Mouse (Mus musculus) ES-Bruce4 (cell line): ENCODE results near the gene Specc1. TPM values are rescaled to one million over a fixed set of nuclear protein-coding genes. Genes with fewer than 3 reads are reported as not detected.

Source experiments
- H3K27ac ChIP-seq: 2 replicates; pipeline ENCODE4 v1.5.1; 2012; ENCODE audit warnings: low read length, inconsistent platforms; ENCODE audit not compliant: insufficient read depth
- H3K27me3 ChIP-seq: 2 replicates; pipeline ENCODE4 v1.6.1; 2012; ENCODE audit warnings: mild to moderate bottlenecking, low read length, inconsistent platforms; ENCODE audit not compliant: control insufficient read depth, poor library complexity, insufficient read depth, severe bottlenecking
- H3K36me3 ChIP-seq: 2 replicates; pipeline ENCODE4 v1.6.1; 2012; ENCODE audit warnings: inconsistent platforms, mild to moderate bottlenecking, low read length, moderate library complexity; ENCODE audit not compliant: control insufficient read depth, poor library complexity, insufficient read depth, severe bottlenecking
- H3K4me1 ChIP-seq: one replicate; pipeline ENCODE4 v1.8.1; 2011; ENCODE audit warnings: low read length; ENCODE audit not compliant: control insufficient read depth, insufficient read depth
- H3K4me3 ChIP-seq: 2 replicates; pipeline ENCODE4 v1.5.1; 2011; ENCODE audit warnings: low read depth, mild to moderate bottlenecking, low read length
- H3K9ac ChIP-seq: 2 replicates; pipeline ENCODE4 v1.6.1; 2012; ENCODE audit warnings: low read depth, mild to moderate bottlenecking, inconsistent platforms; ENCODE audit not compliant: poor library complexity, severe bottlenecking
- H3K9me3 ChIP-seq: replicated peaks from 2 replicates; pipeline ENCODE4 v1.6.1; 2012; ENCODE audit warnings: mild to moderate bottlenecking, low read length, inconsistent platforms; ENCODE audit not compliant: control insufficient read depth, poor library complexity, insufficient read depth, severe bottlenecking
- CTCF ChIP-seq: IDR thresholded peaks from one replicate; pipeline ENCODE4 v1.8.1; 2011; ENCODE audit warnings: low read depth, low read length
- EP300 ChIP-seq: IDR thresholded peaks from 2 replicates; pipeline ENCODE4 v1.6.1; 2011; ENCODE audit warnings: low read depth, low read length; ENCODE audit not compliant: insufficient read depth
- POLR2A ChIP-seq: IDR thresholded peaks from one replicate; pipeline ENCODE4 v1.8.1; 2011; ENCODE audit warnings: low read length; ENCODE audit not compliant: insufficient read depth
- polyA plus RNA-seq: library from polyadenylated mRNA; stranded (reverse); fragments of >200 nt; gene quantifications from 2 replicates; pipeline ENCODE4 v1.2.4, GENCODE M21; 2011; ENCODE audit warnings: low read depth; ENCODE audit not compliant: missing spikeins, insufficient read depth, insufficient read length

The Specc1 gene
- polyA plus RNA-seq, 1 experiment = 32.1 TPM

DNA sequence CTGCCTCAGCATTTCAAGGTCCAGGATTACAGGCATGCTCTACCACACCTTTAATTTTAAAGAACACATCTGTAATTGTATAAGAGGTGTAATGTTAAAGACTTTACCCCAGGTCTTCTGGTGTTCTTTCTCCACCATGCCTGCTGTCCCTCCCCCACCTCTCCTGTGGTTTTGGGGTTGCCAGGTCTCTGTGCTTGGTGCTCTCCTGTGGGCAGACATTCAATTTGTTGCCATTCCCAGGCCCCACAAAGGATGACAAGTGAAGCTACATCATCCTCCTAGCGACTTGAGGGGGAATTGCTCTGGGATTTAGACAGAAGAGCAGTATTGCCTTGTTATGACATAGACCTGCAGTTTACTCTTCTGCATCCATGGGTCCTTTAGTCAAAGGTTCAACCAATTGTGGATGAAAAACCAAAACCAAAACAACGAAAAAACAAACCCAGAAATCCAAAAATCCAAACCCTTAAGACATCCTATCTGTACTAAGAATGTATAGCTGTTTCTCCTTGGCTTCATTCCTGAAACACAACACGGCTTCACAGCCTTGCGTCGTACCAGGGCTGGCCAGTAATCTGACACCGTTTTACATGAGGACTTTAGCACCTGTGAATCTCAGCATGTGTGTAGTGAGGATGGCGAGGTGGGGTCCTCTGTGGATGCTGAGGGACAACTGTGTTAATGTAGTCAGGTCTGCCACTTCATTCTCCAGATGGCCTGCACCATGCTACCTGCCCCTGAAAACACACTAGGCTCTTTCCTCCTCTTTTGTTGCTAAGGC is 15.1 kb downstream of the Specc1 start:
- TF ChIP-seq POLR2A (no peak), EP300 (no peak), CTCF (no peak)
- no peak overlapping the region for H3K27ac ChIP-seq
- no peaks in the 10 kb centered on the region for H3K27me3 ChIP-seq
- H3K4me3 ChIP-seq = no peak overlapping the region
- H3K36me3 ChIP-seq = no peaks in the 10 kb centered on the region
- no peak overlapping the region for H3K9ac ChIP-seq
- no peaks in the 10 kb centered on the region for H3K4me1 ChIP-seq
- no peaks in the 10 kb centered on the region for H3K9me3 ChIP-seq

GRCm38 (mm10) chr11:61974106-61974707 is 17.6 kb downstream of the Specc1 start:
- Histone ChIP-seq H3K27me3 (no peaks in the 10 kb centered on the region), H3K4me3 (no peak overlapping the region), H3K27ac (no peak overlapping the region), H3K4me1 (no peaks in the 10 kb centered on the region), H3K9ac (no peak overlapping the region), H3K9me3 (no peaks in the 10 kb centered on the region), H3K36me3 (no peaks in the 10 kb centered on the region)
- no peak for TF ChIP-seq CTCF
- TF ChIP-seq EP300 = no peak
- TF ChIP-seq POLR2A = no peak

DNA sequence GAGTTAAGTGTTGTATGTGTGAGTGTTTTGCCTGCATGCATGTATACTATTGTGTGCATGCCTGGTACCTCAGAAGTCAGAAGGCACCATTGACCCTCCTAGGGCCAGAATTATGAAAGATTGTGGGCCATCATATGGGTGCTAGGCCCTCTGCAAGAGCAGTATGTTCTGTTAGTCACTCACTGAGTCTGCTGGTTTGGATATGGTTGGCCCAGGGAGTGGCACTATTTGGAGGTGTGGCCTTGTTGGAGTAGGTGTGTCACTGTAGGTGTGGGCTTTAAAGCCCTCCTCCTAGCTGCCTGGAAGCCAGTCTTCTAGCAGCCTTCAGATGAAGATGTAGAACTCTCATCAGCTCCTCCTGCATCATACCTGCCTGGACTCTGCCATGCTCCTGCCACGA is 19.2 kb downstream of the Specc1 start:
- TF ChIP-seq POLR2A (no peak), EP300 (no peak), CTCF (no peak)
- no peak overlapping the region for H3K27ac ChIP-seq

DNA sequence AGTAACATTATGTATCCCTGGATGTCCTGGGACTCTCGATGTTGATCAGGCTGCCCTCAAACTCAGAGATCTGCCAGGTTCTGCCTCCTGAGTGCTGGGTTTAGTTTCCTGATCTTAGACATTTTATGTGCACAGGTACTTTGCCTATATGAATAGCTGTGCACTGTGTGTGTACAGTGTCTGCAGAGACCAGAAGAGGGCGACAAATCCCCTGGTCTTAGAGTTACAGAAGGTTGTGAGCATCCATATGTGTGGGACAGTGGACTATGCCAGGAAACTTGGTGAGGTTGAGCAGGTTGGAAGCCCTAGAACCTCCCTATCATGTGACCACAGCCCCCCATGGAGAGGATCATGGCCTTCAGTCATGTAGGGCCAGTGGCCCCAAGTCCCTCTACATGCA is 24.7 kb downstream of the Specc1 start:
- no peak overlapping the region for H3K4me3 ChIP-seq
- TF ChIP-seq POLR2A (no peak), EP300 (no peak), CTCF (no peak)
- no peaks in the 10 kb centered on the region; the same call in 1 of the 2 replicates for H3K27me3 ChIP-seq
- no peaks in the 10 kb centered on the region for H3K4me1 ChIP-seq
- H3K27ac ChIP-seq = no peak overlapping the region
- H3K36me3 ChIP-seq = no peaks in the 10 kb centered on the region
- H3K9ac ChIP-seq = no peak overlapping the region
- no peaks in the 10 kb centered on the region for H3K9me3 ChIP-seq

More for the DNA sequence above, 19.2 kb downstream of the Specc1 start:
- no peaks in the 10 kb centered on the region for H3K9me3 ChIP-seq
- H3K4me1 ChIP-seq = no peaks in the 10 kb centered on the region
- no peak overlapping the region for H3K9ac ChIP-seq
- H3K4me3 ChIP-seq = no peak overlapping the region
- H3K27me3 ChIP-seq = no peaks in the 10 kb centered on the region
- no peaks in the 10 kb centered on the region for H3K36me3 ChIP-seq

DNA sequence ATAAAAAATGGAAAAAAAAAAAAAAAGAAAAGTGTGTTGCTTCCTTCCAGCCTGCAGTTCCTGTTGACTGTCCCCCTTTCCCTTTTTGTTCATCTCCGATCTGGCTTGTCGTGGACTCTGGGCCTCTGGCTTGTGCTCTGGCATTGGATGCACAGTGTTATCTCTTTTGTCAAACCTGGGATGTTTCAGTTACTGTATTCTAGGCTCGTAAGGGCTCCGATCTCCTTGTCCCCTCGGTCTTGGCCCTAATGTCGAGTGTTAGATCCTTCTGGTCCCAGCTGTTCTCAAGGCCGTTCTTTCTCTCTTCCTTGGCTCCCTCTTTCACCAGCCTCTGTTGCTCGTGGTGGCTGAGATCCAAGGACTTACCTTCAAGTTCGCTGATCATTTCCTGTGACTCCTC is 26.3 kb downstream of the Specc1 start:
- no peak overlapping the region for H3K4me3 ChIP-seq
- H3K9ac ChIP-seq = no peak overlapping the region
- no peaks in the 10 kb centered on the region for H3K4me1 ChIP-seq
- no peaks in the 10 kb centered on the region; the same call in 1 of the 2 replicates for H3K27me3 ChIP-seq
- TF ChIP-seq EP300 (no peak), POLR2A (no peak), CTCF (no peak)
- H3K36me3 ChIP-seq = no peaks in the 10 kb centered on the region
- no peak overlapping the region for H3K27ac ChIP-seq
- H3K9me3 ChIP-seq = no peaks in the 10 kb centered on the region

DNA sequence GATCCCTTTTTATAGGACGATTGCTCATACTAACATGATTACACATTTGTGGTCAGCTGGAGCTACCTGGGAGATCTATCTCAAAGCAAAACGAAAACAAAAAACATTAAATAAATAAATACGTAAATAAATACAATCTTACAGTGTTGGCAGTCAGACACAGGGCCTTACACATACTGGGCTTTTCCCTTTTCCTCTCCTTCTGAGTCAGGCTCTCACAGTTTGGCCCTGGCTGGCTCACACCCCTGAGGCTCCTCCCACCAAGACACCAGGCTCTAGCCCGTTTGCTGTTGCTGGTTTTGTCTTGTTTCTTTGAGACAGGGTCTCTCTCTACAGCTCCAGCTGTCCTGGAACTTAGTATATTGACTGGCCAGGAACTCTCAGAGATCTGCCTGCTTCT is 30.4 kb downstream of the Specc1 start:
- H3K9ac ChIP-seq = no peak overlapping the region
- no peaks in the 10 kb centered on the region; the same call in 1 of the 2 replicates for H3K27me3 ChIP-seq
- H3K9me3 ChIP-seq = no peaks in the 10 kb centered on the region
- no peak overlapping the region for H3K4me3 ChIP-seq
- no peak overlapping the region for H3K27ac ChIP-seq
- H3K4me1 ChIP-seq = no peaks in the 10 kb centered on the region
- no peaks in the 10 kb centered on the region for H3K36me3 ChIP-seq
- TF ChIP-seq EP300 (no peak), CTCF (no peak), POLR2A (no peak)
